Mouse (Mus musculus) effector memory CD4-positive, alpha-beta T cell, adult 5 months (primary cell): ENCODE data around the gene 9130213A22Rik. TPM values are rescaled to one million over a fixed set of nuclear protein-coding genes. Genes with fewer than 3 reads are reported as not detected.

ENCODE experiments used
- polyA plus RNA-seq: library from polyadenylated mRNA; unstranded; fragments of 100-300 nt; shearing (Covaris generic); gene quantifications from one replicate; pipeline ENCODE4 v1.2.1, GENCODE M21; 2017

The 9130213A22Rik gene
- not detected for polyA plus RNA-seq

GRCm38 (mm10) chr11:69122336-69122951 is at the start of gene 9130213A22Rik:
9130213A22Rik (minus strand) TSS chr11:69122589.

GRCm38 (mm10) chr11:69156800-69157199 is 34.4 kb upstream of the 9130213A22Rik start, which contains the start of gene Alox12b:
Alox12b (plus strand) TSS chr11:69156989.

GRCm38 (mm10) chr11:69125852-69125918 is 3.3 kb upstream of the 9130213A22Rik start, which contains the start of gene Aloxe3:
Aloxe3 (plus strand) TSS chr11:69125896.

GRCm38 (mm10) chr11:69120221-69121000 is 2.0 kb downstream of the 9130213A22Rik start, which contains the start of gene Hes7:
Hes7 (plus strand) TSS chr11:69120404.

GRCm38 (mm10) chr11:69094697-69095429 is 27.5 kb downstream of the 9130213A22Rik start, which contains the start of gene Per1:
Per1 (plus strand) TSS chr11:69095217.

GRCm38 (mm10) chr11:69088103-69088855 is 34.1 kb downstream of the 9130213A22Rik start, which contains the start of gene Vamp2:
Vamp2 (plus strand) TSS chr11:69088490.

GRCm38 (mm10) chr11:69070590-69071222 is 51.7 kb downstream of the 9130213A22Rik start, which contains the start of gene Tmem107:
Tmem107 (plus strand) TSS chr11:69070806.

Other genes with a start within 250 kb of the 9130213A22Rik start
- gene Rnf222, start 234.0 kb downstream of the 9130213A22Rik start, polyA plus RNA-seq: not detected
- gene Rpl26, start 221.0 kb downstream of the 9130213A22Rik start, polyA plus RNA-seq: 834 TPM
- not detected for gene Odf4, start 195.5 kb downstream of the 9130213A22Rik start, polyA plus RNA-seq
- not detected for gene Arhgef15, start 165.1 kb downstream of the 9130213A22Rik start, polyA plus RNA-seq
- 4.2 TPM for gene Slc25a35, start 154.5 kb downstream of the 9130213A22Rik start, polyA plus RNA-seq
- gene Rangrf, start 147.4 kb downstream of the 9130213A22Rik start, polyA plus RNA-seq: 8.2 TPM
- 2.6 TPM for gene Pfas, start 114.1 kb downstream of the 9130213A22Rik start, polyA plus RNA-seq
- 15.3 TPM for gene Ctc1, start 106.7 kb downstream of the 9130213A22Rik start, polyA plus RNA-seq
- 0.87 TPM for gene Aurkb, start 76.9 kb downstream of the 9130213A22Rik start, polyA plus RNA-seq
- 6.9 TPM for gene Borcs6, start 62.9 kb downstream of the 9130213A22Rik start, polyA plus RNA-seq
- gene Tmem107, start 51.8 kb downstream of the 9130213A22Rik start, polyA plus RNA-seq: 6.6 TPM
- 282 TPM for gene Vamp2, start 34.1 kb downstream of the 9130213A22Rik start, polyA plus RNA-seq
- 136 TPM for gene Per1, start 27.4 kb downstream of the 9130213A22Rik start, polyA plus RNA-seq
- 0.41 TPM for gene Hes7, start 2.2 kb downstream of the 9130213A22Rik start, polyA plus RNA-seq
- 0.36 TPM for gene Aloxe3, start 3.3 kb upstream of the 9130213A22Rik start, polyA plus RNA-seq
- gene Alox12b, start 34.4 kb upstream of the 9130213A22Rik start, polyA plus RNA-seq: not detected
- gene Alox8, start 75.3 kb upstream of the 9130213A22Rik start, polyA plus RNA-seq: 0.80 TPM
- gene Gucy2e, start 114.4 kb upstream of the 9130213A22Rik start, polyA plus RNA-seq: not detected
- 9.3 TPM for gene Cntrob, start 201.2 kb upstream of the 9130213A22Rik start, polyA plus RNA-seq
- 44.3 TPM for gene Trappc1, start 201.4 kb upstream of the 9130213A22Rik start, polyA plus RNA-seq
- gene Kcnab3, start 203.7 kb upstream of the 9130213A22Rik start, polyA plus RNA-seq: 1.2 TPM
- 2.1 TPM for gene Rnf227, start 217.9 kb upstream of the 9130213A22Rik start, polyA plus RNA-seq
- 74.2 TPM for gene Chd3, start 246.8 kb upstream of the 9130213A22Rik start, polyA plus RNA-seq